Mouse (Mus musculus): ENCODE results near the gene Nipsnap1. TPM values are rescaled to one million over a fixed set of nuclear protein-coding genes. Genes with fewer than 3 reads are reported as not detected.
A peak's percentile ranks its signal among the peaks of the same experiment; 100 is the strongest.

The Nipsnap1 gene
- polyA plus RNA-seq, 1 experiment, result 53.5 TPM

GRCm38 (mm10) chr11:4916068-4916467 is 42.3 kb downstream of the Nipsnap1 start:
- no peak overlapping the region for H3K4me3 ChIP-seq (ENCODE audit: control insufficient read depth, insufficient read depth, low read length)
- H3K36me3 ChIP-seq (ENCODE audit: control insufficient read depth, insufficient read depth, low read length), result peaks cover 56% of the 10 kb centered on the region
- H3K4me1 ChIP-seq (replicated peaks; ENCODE audit: control insufficient read depth, insufficient read depth, low read length), result no peaks in the 10 kb centered on the region
- 64% methylated on average over 1 of the region's 1 CpGs for WGBS
- peak; percentile 52 for DNase-seq
- TF ChIP-seq POLR2A (IDR thresholded peaks at IDR 0.05; ENCODE audit: control insufficient read depth, extremely low read depth, insufficient read depth, low read length, poor library complexity), result no peak
- peak; percentile 53; the same call in 1 of the 2 replicates for TF ChIP-seq CTCF (IDR thresholded peaks at IDR 0.05; ENCODE audit: borderline replicate concordance, control insufficient read depth, extremely low read depth, insufficient read depth, low read length, poor library complexity)
- no peak overlapping the region for H3K27ac ChIP-seq (ENCODE audit: control insufficient read depth, insufficient read depth, low read length)
- H3K27me3 ChIP-seq (ENCODE audit: control insufficient read depth, insufficient read depth, low read length), result no peaks in the 10 kb centered on the region

DNA sequence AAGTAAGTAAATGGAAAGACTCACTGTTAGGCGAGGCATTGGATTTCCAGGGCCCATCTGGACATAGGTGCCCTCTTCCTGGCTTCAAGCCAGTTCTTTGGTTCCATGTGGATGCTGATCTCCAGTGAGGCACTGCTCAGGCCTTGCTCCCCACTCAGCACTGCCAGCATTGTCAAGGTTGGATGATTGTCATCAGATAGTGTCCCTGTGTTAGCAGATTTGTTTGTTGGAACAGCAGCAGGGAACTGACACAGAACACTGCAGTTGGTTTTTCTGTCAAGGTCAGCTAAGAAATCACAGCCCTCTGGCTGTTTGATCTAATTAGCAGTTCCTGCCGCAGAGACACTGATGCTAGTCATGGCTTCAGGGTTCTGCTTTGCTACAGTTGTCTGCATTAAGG is 47.5 kb downstream of the Nipsnap1 start:
- TF ChIP-seq POLR2A (IDR thresholded peaks at IDR 0.05; ENCODE audit: control insufficient read depth, extremely low read depth, insufficient read depth, low read length, poor library complexity) (no peak), CTCF (IDR thresholded peaks at IDR 0.05; ENCODE audit: borderline replicate concordance, control insufficient read depth, extremely low read depth, insufficient read depth, low read length, poor library complexity) (no peak)
- no peaks in the 10 kb centered on the region for H3K27me3 ChIP-seq (ENCODE audit: control insufficient read depth, insufficient read depth, low read length)
- no peak for DNase-seq
- no peaks in the 10 kb centered on the region for H3K4me1 ChIP-seq (replicated peaks; ENCODE audit: control insufficient read depth, insufficient read depth, low read length)
- 92% methylated on average over 2 of the region's 2 CpGs for WGBS
- peaks cover 55% of the 10 kb centered on the region for H3K36me3 ChIP-seq (ENCODE audit: control insufficient read depth, insufficient read depth, low read length)
- H3K27ac ChIP-seq (ENCODE audit: control insufficient read depth, insufficient read depth, low read length), result no peak overlapping the region
- no peak overlapping the region for H3K4me3 ChIP-seq (ENCODE audit: control insufficient read depth, insufficient read depth, low read length)

DNA sequence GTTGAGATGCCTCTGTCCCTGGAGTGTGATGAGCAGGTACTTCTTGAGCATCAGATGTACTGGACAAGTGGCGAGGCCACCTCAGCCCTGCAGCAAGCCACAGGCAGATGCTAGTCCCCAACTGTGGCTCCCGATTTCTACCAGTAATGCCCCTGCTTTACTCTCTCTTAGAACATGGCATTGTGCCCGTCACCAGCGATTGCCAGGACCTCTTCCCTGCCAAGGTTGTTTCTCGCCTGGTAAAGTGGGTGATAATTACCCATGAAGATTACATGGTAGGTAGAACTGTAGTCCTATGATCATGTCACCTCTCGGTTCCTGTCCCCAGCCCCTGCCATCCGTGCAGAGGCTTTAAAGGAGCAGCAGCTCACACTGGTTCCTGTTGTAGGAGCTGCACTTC is 48.0 kb downstream of the Nipsnap1 start:
- Histone ChIP-seq H3K36me3 (ENCODE audit: control insufficient read depth, insufficient read depth, low read length) (peaks cover 55% of the 10 kb centered on the region), H3K27me3 (ENCODE audit: control insufficient read depth, insufficient read depth, low read length) (no peaks in the 10 kb centered on the region), H3K27ac (ENCODE audit: control insufficient read depth, insufficient read depth, low read length) (no peak overlapping the region), H3K4me3 (ENCODE audit: control insufficient read depth, insufficient read depth, low read length) (no peak overlapping the region), H3K4me1 (replicated peaks; ENCODE audit: control insufficient read depth, insufficient read depth, low read length) (no peaks in the 10 kb centered on the region)
- TF ChIP-seq POLR2A (IDR thresholded peaks at IDR 0.05; ENCODE audit: control insufficient read depth, extremely low read depth, insufficient read depth, low read length, poor library complexity), result no peak
- TF ChIP-seq CTCF (IDR thresholded peaks at IDR 0.05; ENCODE audit: borderline replicate concordance, control insufficient read depth, extremely low read depth, insufficient read depth, low read length, poor library complexity), result no peak
- 97% methylated on average over 7 of the region's 7 CpGs for WGBS
- DNase-seq, result no peak

GRCm38 (mm10) chr11:4927224-4927623 is 53.5 kb downstream of the Nipsnap1 start:
- no peaks in the 10 kb centered on the region for H3K4me1 ChIP-seq (replicated peaks; ENCODE audit: control insufficient read depth, insufficient read depth, low read length)
- WGBS, result 97% methylated on average over 3 of the region's 3 CpGs
- peaks cover 34% of the 10 kb centered on the region for H3K36me3 ChIP-seq (ENCODE audit: control insufficient read depth, insufficient read depth, low read length)
- H3K4me3 ChIP-seq (ENCODE audit: control insufficient read depth, insufficient read depth, low read length), result no peak overlapping the region
- DNase-seq, result no peak
- no peaks in the 10 kb centered on the region for H3K27me3 ChIP-seq (ENCODE audit: control insufficient read depth, insufficient read depth, low read length)
- no peak overlapping the region for H3K27ac ChIP-seq (ENCODE audit: control insufficient read depth, insufficient read depth, low read length)
- no peak for TF ChIP-seq POLR2A (IDR thresholded peaks at IDR 0.05; ENCODE audit: control insufficient read depth, extremely low read depth, insufficient read depth, low read length, poor library complexity)
- TF ChIP-seq CTCF (IDR thresholded peaks at IDR 0.05; ENCODE audit: borderline replicate concordance, control insufficient read depth, extremely low read depth, insufficient read depth, low read length, poor library complexity), result no peak

DNA sequence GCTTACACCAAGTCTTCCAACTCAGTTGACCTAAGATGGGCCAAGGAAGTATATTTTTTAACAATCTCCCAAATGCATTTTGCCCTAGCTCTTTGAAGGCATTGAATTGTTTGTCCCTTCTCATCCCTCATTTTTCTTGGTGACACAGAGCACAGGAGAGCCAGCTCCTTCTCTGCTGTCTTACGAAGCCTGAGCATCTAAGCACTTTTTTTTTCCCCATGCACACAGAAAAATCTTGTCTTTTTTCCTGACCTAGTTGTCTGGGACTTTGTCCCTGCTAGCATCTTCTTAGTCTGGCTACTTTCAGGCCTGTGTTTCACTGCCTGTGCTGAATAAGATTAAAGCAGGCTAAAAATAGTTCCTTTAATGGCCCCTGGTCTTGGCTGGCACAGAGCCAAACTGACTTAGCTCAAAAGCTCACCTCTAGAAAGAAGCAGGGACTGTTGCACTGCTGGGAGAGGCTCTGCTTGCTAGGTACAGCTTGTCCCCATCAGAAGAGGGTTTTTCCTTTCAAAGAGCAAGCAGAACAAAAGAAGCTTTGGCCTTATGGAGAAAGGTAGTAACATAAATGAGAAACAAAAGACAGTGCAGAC is 57.4 kb downstream of the Nipsnap1 start:
- H3K4me3 ChIP-seq (ENCODE audit: control insufficient read depth, insufficient read depth, low read length), result no peak overlapping the region
- H3K27me3 ChIP-seq (ENCODE audit: control insufficient read depth, insufficient read depth, low read length), result no peaks in the 10 kb centered on the region
- peaks cover 21% of the 10 kb centered on the region for H3K36me3 ChIP-seq (ENCODE audit: control insufficient read depth, insufficient read depth, low read length)
- WGBS, result 97% methylated on average over 1 of the region's 1 CpGs
- no peaks in the 10 kb centered on the region for H3K4me1 ChIP-seq (replicated peaks; ENCODE audit: control insufficient read depth, insufficient read depth, low read length)
- H3K27ac ChIP-seq (ENCODE audit: control insufficient read depth, insufficient read depth, low read length), result no peak overlapping the region
- TF ChIP-seq CTCF (IDR thresholded peaks at IDR 0.05; ENCODE audit: borderline replicate concordance, control insufficient read depth, extremely low read depth, insufficient read depth, low read length, poor library complexity) (no peak), POLR2A (IDR thresholded peaks at IDR 0.05; ENCODE audit: control insufficient read depth, extremely low read depth, insufficient read depth, low read length, poor library complexity) (no peak)
- DNase-seq, result no peak

DNA sequence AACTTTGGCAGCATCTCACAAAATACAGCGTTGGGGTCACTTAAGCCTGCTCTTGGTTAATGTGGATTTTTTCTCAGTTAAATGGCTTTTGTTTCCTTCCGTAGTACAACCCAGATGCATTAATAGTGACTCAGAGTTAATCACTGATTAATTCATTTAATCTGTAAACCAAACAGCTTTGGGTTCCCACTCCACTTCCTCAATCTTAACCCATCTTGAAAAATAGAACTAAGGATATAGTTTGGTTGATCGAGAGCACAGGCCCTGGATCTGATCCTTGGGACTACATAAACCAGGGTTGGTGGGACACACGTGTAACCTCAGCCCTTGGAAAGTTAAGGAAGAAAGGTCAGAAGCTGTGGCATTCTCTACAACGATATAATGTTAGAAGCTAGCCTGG is 62.5 kb downstream of the Nipsnap1 start:
- no peak for DNase-seq
- Histone ChIP-seq H3K27ac (ENCODE audit: control insufficient read depth, insufficient read depth, low read length) (no peak overlapping the region), H3K4me1 (replicated peaks; ENCODE audit: control insufficient read depth, insufficient read depth, low read length) (no peaks in the 10 kb centered on the region), H3K4me3 (ENCODE audit: control insufficient read depth, insufficient read depth, low read length) (no peak overlapping the region), H3K27me3 (ENCODE audit: control insufficient read depth, insufficient read depth, low read length) (no peaks in the 10 kb centered on the region), H3K36me3 (ENCODE audit: control insufficient read depth, insufficient read depth, low read length) (no peaks in the 10 kb centered on the region)
- TF ChIP-seq CTCF (IDR thresholded peaks at IDR 0.05; ENCODE audit: borderline replicate concordance, control insufficient read depth, extremely low read depth, insufficient read depth, low read length, poor library complexity), result no peak
- TF ChIP-seq POLR2A (IDR thresholded peaks at IDR 0.05; ENCODE audit: control insufficient read depth, extremely low read depth, insufficient read depth, low read length, poor library complexity), result no peak
- WGBS, result 86% methylated on average over 5 of the region's 5 CpGs

Other genes with a start within 250 kb of the Nipsnap1 start
- gene Ascc2, start 236.2 kb upstream of the Nipsnap1 start, polyA plus RNA-seq (2012; rRNA removed), result 26.0 and 29.1 TPM in 2 replicates
- gene Uqcr10, start 169.6 kb upstream of the Nipsnap1 start, polyA plus RNA-seq (2012; rRNA removed), result 662 and 850 TPM in 2 replicates
- gene Zmat5, start 169.3 kb upstream of the Nipsnap1 start, polyA plus RNA-seq (2012; rRNA removed), result 66.0 and 73.8 TPM in 2 replicates
- gene Cabp7, start 127.2 kb upstream of the Nipsnap1 start, polyA plus RNA-seq (2012; rRNA removed), result 0.11 and 0.19 TPM in 2 replicates
- gene Nf2, start 24.4 kb upstream of the Nipsnap1 start, polyA plus RNA-seq (2012; rRNA removed), result 50.8 and 56.1 TPM in 2 replicates
- 27.3 and 28.5 TPM in 2 replicates for gene Thoc5, start 21.4 kb downstream of the Nipsnap1 start, polyA plus RNA-seq (2012; rRNA removed)
- 2.8 and 3.7 TPM in 2 replicates for gene Nefh, start 74.1 kb downstream of the Nipsnap1 start, polyA plus RNA-seq (2012; rRNA removed)
- 129 and 140 TPM in 2 replicates for gene Ap1b1, start 112.9 kb downstream of the Nipsnap1 start, polyA plus RNA-seq (2012; rRNA removed)
- gene Rasl10a, start 184.2 kb downstream of the Nipsnap1 start, polyA plus RNA-seq (2012; rRNA removed), result 5.1 and 6.5 TPM in 2 replicates
- gene Gas2l1, start 191.4 kb downstream of the Nipsnap1 start, polyA plus RNA-seq (2012; rRNA removed), result 24.9 and 27.3 TPM in 2 replicates
- 28.6 and 31.3 TPM in 2 replicates for gene Rhbdd3, start 225.0 kb downstream of the Nipsnap1 start, polyA plus RNA-seq (2012; rRNA removed)
- gene Ewsr1, start 225.3 kb downstream of the Nipsnap1 start, polyA plus RNA-seq (2012; rRNA removed), result 1,137 and 1,289 TPM in 2 replicates

Data from thymus, adult 2 months (tissue).